Mouse (Mus musculus): ENCODE results near the gene Olfr368. TPM values are rescaled to one million over a fixed set of nuclear protein-coding genes. Genes with fewer than 3 reads are reported as not detected.

Gene Olfr368
- polyA plus RNA-seq, 1 experiment = not detected

GRCm38 (mm10) chr2:37370651-37371050 is 44.3 kb downstream of the Olfr368 start:
- no peak overlapping the region for H3K27ac ChIP-seq (ENCODE audit: insufficient read depth, low read length)

GRCm38 (mm10) chr2:37376018-37376417 is 49.7 kb downstream of the Olfr368 start:
- WGBS = 93% methylated on average over 1 of the region's 1 CpGs
- no peak overlapping the region for H3K27ac ChIP-seq (ENCODE audit: insufficient read depth, low read length)

More at GRCm38 (mm10) chr2:37370651-37371050, 44.3 kb downstream of the Olfr368 start:
- TF ChIP-seq CTCF (IDR thresholded peaks at IDR 0.05; ENCODE audit: borderline replicate concordance, insufficient read depth, low read depth, low read length) (no peak), POLR2A (IDR thresholded peaks at IDR 0.05; ENCODE audit: borderline replicate concordance, insufficient read depth, low read length) (no peak)
- Histone ChIP-seq H3K4me3 (replicated peaks; ENCODE audit: insufficient read depth, low read depth, low read length) (no peak overlapping the region), H3K27me3 (ENCODE audit: control insufficient read depth, insufficient read depth, low read length) (no peaks in the 10 kb centered on the region), H3K4me1 (ENCODE audit: control insufficient read depth, insufficient read depth, low read length) (no peaks in the 10 kb centered on the region)
- no peak for DNase-seq
- 91% methylated on average over 2 of the region's 2 CpGs for WGBS

GRCm38 (mm10) chr2:37380189-37380588 is 53.9 kb downstream of the Olfr368 start:
- Histone ChIP-seq H3K4me1 (ENCODE audit: control insufficient read depth, insufficient read depth, low read length) (no peaks in the 10 kb centered on the region), H3K27ac (ENCODE audit: insufficient read depth, low read length) (no peak overlapping the region), H3K27me3 (ENCODE audit: control insufficient read depth, insufficient read depth, low read length) (no peaks in the 10 kb centered on the region), H3K4me3 (replicated peaks; ENCODE audit: insufficient read depth, low read depth, low read length) (no peak overlapping the region)
- WGBS = 42% methylated on average over 2 of the region's 2 CpGs
- DNase-seq = peak; percentile 46 to 50
- TF ChIP-seq CTCF (IDR thresholded peaks at IDR 0.05; ENCODE audit: borderline replicate concordance, insufficient read depth, low read depth, low read length) = peak; percentile 67
- no peak for TF ChIP-seq POLR2A (IDR thresholded peaks at IDR 0.05; ENCODE audit: borderline replicate concordance, insufficient read depth, low read length)

More at GRCm38 (mm10) chr2:37376018-37376417, 49.7 kb downstream of the Olfr368 start:
- no peak for TF ChIP-seq POLR2A (IDR thresholded peaks at IDR 0.05; ENCODE audit: borderline replicate concordance, insufficient read depth, low read length)
- no peak for TF ChIP-seq CTCF (IDR thresholded peaks at IDR 0.05; ENCODE audit: borderline replicate concordance, insufficient read depth, low read depth, low read length)
- H3K4me3 ChIP-seq (replicated peaks; ENCODE audit: insufficient read depth, low read depth, low read length) = no peak overlapping the region
- no peak for DNase-seq
- no peaks in the 10 kb centered on the region for H3K4me1 ChIP-seq (ENCODE audit: control insufficient read depth, insufficient read depth, low read length)
- H3K27me3 ChIP-seq (ENCODE audit: control insufficient read depth, insufficient read depth, low read length) = no peaks in the 10 kb centered on the region

Other genes with a start within 250 kb of the Olfr368 start
- not detected in 2 replicates for gene Olfr361, start 237.2 kb upstream of the Olfr368 start, polyA plus RNA-seq (2012; rRNA removed)
- not detected in 2 replicates for gene Olfr362, start 208.6 kb upstream of the Olfr368 start, polyA plus RNA-seq (2012; rRNA removed)
- not detected in 2 replicates for gene Olfr364-ps1, start 187.2 kb upstream of the Olfr368 start, polyA plus RNA-seq (2012; rRNA removed)
- not detected in 2 replicates for gene Olfr365, start 138.3 kb upstream of the Olfr368 start, polyA plus RNA-seq (2012; rRNA removed)
- not detected in 2 replicates for gene Olfr366, start 114.9 kb upstream of the Olfr368 start, polyA plus RNA-seq (2012; rRNA removed)
- gene Pdcl, start 32.8 kb downstream of the Olfr368 start, polyA plus RNA-seq (2012; rRNA removed) = 31.0 and 33.7 TPM in 2 replicates
- 27.3 TPM in 2 replicates for gene Rc3h2, start 96.4 kb downstream of the Olfr368 start, polyA plus RNA-seq (2012; rRNA removed)
- 7.7 and 8.3 TPM in 2 replicates for gene Zbtb26, start 116.6 kb downstream of the Olfr368 start, polyA plus RNA-seq (2012; rRNA removed)
- 7.4 and 8.0 TPM in 2 replicates for gene Zbtb6, start 116.7 kb downstream of the Olfr368 start, polyA plus RNA-seq (2012; rRNA removed)
- 40.4 and 42.3 TPM in 2 replicates for gene Rabgap1, start 116.8 kb downstream of the Olfr368 start, polyA plus RNA-seq (2012; rRNA removed)
- 1.0 and 1.4 TPM in 2 replicates for gene Gpr21, start 189.8 kb downstream of the Olfr368 start, polyA plus RNA-seq (2012; rRNA removed)

All from cerebellum, adult 2 months (tissue).